Mouse (Mus musculus) E14TG2a.4 (cell line): Measurements from ENCODE around the gene Creb3l4.

ENCODE experiments used
- H3K27me3 ChIP-seq: 2 replicates; pipeline ENCODE4 v1.6.1; 2014; ENCODE audit warnings: low read length, control low read depth; ENCODE audit not compliant: insufficient read depth
- H3K36me3 ChIP-seq: 2 replicates; pipeline ENCODE4 v1.6.1; 2014; ENCODE audit warnings: low read length, control low read depth; ENCODE audit not compliant: insufficient read depth
- H3K4me1 ChIP-seq: replicated peaks from 2 replicates; pipeline ENCODE4 v1.6.1; 2014; ENCODE audit warnings: low read depth, low read length, control low read depth
- H3K4me3 ChIP-seq: replicated peaks from 2 replicates; pipeline ENCODE4 v1.5.1; 2014; ENCODE audit warnings: mild to moderate bottlenecking, low read length
- H3K9me3 ChIP-seq: 2 replicates; pipeline ENCODE4 v1.6.1; 2014; ENCODE audit warnings: low read length, control low read depth
- CTCF ChIP-seq: conservative IDR thresholded peaks from 2 replicates; pipeline ENCODE4 v1.5.1; 2014; ENCODE audit warnings: low read length
- NANOG ChIP-seq: IDR thresholded peaks from 2 replicates; pipeline ENCODE4 v1.6.1; 2014; ENCODE audit warnings: borderline replicate concordance, low read length, mixed read lengths
- POU5F1 ChIP-seq: IDR thresholded peaks from 2 replicates; pipeline ENCODE4 v1.6.1; 2014; ENCODE audit warnings: low read length, borderline replicate concordance

Creb3l4 gene

DNA sequence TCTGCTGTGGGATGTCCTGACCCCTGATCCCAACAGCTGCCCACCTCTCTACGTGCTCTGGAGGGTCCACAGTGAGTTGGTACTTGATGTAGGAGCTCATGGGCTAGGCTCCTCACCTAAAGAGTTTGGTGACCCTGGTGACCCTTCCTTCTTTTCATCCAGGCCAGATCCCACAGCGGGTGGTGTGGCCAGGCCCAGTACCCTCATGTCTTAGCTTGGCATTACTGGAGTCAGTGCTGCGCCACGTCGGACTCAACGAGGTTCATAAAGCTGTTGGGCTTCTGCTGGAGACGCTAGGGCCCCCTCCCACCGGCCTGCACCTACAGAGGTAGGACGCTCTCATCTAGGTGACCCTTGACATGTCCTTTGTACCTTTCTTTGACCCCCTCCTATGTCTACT is 35.9 kb upstream of the Creb3l4 start:
- Histone ChIP-seq H3K36me3 (peaks cover 48% of the 10 kb centered on the region), H3K4me3 (no peak overlapping the region), H3K9me3 (no peaks in the 10 kb centered on the region), H3K4me1 (peaks cover 31% of the 10 kb centered on the region), H3K27me3 (peaks cover 1% of the 10 kb centered on the region; the same call in 1 of the 2 replicates)
- TF ChIP-seq POU5F1 (no peak), NANOG (no peak), CTCF (no peak)

DNA sequence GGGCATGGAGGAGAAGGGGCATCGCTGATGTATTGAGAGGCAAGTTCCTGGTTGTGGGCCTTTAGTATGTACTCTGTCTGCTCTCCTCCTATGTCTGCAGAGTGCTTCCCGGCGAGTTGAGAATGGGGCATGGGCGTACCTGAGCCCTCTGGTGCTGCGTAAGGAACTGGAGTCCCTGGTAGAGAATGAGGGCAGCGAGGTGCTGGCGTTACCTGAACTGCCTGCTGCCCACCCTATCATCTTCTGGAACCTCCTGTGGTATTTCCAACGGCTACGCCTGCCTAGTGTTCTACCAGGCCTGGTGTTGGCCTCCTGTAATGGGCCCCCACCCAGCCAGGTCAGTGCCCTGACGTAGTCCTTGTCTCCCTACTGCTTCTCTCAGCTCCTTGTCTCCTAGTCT is 34.9 kb upstream of the Creb3l4 start:
- Histone ChIP-seq H3K36me3 (peaks cover 48% of the 10 kb centered on the region), H3K4me3 (peak overlapping the region; percentile 61), H3K9me3 (no peaks in the 10 kb centered on the region), H3K4me1 (peaks cover 41% of the 10 kb centered on the region), H3K27me3 (peaks cover 11% of the 10 kb centered on the region)
- TF ChIP-seq POU5F1: no peak
- TF ChIP-seq CTCF: no peak
- TF ChIP-seq NANOG: no peak

DNA sequence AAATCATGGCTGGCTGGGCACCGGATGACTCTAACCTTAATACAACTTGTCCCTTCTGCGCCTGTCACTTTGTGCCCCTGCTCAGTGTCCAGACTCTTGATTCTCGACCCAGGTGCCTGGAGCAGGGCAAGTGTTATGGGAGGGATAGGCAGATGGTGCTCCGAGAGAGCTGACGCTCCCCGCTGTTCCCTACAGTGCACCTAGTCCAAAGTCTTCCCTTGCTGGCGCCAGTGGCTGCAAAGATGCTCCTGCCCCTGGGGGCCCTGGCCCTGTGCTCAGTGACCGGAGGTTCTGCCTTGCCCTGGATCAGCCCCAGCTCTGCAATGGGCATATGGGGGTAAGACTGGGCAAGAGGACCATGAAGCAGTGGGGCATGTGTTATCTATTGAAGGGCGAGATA is 34.5 kb upstream of the Creb3l4 start:
- Histone ChIP-seq H3K4me3 (peak overlapping the region; percentile 61), H3K27me3 (peaks cover 11% of the 10 kb centered on the region), H3K4me1 (peaks cover 43% of the 10 kb centered on the region), H3K36me3 (peaks cover 49% of the 10 kb centered on the region), H3K9me3 (no peaks in the 10 kb centered on the region)
- TF ChIP-seq POU5F1: no peak
- TF ChIP-seq NANOG: no peak
- no peak for TF ChIP-seq CTCF

GRCm38 (mm10) chr3:90276858-90277257 is 33.5 kb upstream of the Creb3l4 start:
- no peak for TF ChIP-seq POU5F1
- H3K27me3 ChIP-seq: peaks cover 11% of the 10 kb centered on the region
- H3K9me3 ChIP-seq: no peaks in the 10 kb centered on the region
- H3K4me1 ChIP-seq: peaks cover 52% of the 10 kb centered on the region
- peak overlapping the region; percentile 61 for H3K4me3 ChIP-seq
- H3K36me3 ChIP-seq: peaks cover 55% of the 10 kb centered on the region

DNA sequence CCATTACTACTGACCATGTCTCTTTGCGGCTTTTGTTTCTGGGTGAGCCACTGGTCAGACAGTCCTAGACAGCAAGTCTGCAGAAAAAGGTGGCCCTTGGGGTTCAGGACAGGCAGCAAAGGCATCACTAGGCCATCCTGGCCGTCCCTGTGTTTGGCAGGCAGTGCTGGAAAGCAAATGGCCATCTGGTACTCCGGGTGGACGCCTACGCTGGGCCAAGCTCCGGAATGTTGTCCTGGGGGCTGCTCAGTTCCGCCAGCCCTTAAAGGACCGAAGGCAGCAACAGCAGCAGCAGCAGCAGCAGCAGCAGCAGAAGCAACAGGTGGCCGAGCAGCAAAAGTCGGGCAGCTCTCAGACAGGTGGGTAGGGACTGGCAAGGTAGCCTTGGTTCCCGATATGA is 32.0 kb upstream of the Creb3l4 start:
- TF ChIP-seq NANOG: no peak
- no peak for TF ChIP-seq POU5F1
- no peak for TF ChIP-seq CTCF
- H3K4me3 ChIP-seq: no peak overlapping the region
- peaks cover 62% of the 10 kb centered on the region for H3K36me3 ChIP-seq
- peaks cover 11% of the 10 kb centered on the region for H3K27me3 ChIP-seq
- peaks cover 62% of the 10 kb centered on the region for H3K4me1 ChIP-seq
- no peaks in the 10 kb centered on the region for H3K9me3 ChIP-seq

DNA sequence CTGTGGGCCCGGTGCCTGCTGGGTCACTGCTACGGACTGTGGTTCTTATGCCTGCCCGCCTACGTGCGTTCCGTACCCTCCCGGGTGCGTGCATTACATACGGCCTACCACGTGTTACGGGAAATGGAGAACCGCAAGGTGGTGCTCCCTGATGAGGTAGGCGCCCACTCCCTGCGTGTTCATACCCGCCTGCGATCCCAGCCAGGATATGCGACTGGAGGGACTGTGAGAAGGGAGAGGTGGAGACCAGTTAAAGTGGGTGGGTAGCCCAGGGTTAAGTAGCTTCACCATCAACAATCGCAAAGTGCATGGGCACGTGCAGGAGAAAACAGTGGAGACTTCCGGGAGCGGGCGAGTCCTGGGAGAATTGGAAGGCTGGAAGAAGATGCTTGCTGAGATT is 30.5 kb upstream of the Creb3l4 start:
- no peaks in the 10 kb centered on the region for H3K9me3 ChIP-seq
- H3K4me1 ChIP-seq: peaks cover 62% of the 10 kb centered on the region
- peaks cover 11% of the 10 kb centered on the region for H3K27me3 ChIP-seq
- H3K4me3 ChIP-seq: peak overlapping the region; percentile 70
- TF ChIP-seq POU5F1: no peak
- no peak for TF ChIP-seq CTCF
- TF ChIP-seq NANOG: no peak
- H3K36me3 ChIP-seq: peaks cover 51% of the 10 kb centered on the region

DNA sequence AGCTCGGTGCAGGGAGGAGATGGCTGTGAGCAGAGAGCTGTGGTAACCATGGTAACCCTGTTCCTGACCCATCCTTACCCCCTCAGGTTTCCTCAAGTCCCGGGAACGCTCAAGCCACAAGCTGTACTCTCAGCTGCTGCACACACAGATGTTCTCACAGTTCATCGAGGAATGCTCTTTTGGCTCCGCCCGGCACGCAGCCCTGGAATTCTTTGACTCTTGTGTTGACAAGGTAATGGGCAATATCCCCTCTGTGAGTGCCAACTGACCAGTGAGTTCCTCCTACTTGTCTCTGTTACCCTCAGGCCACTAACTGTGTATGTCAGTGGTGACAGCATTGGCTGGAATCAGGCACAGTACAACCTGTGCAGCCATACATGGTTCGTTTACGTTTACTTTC is 28.9 kb upstream of the Creb3l4 start:
- Histone ChIP-seq H3K27me3 (peaks cover 11% of the 10 kb centered on the region), H3K4me3 (peak overlapping the region; percentile 20), H3K4me1 (peaks cover 62% of the 10 kb centered on the region), H3K36me3 (peaks cover 39% of the 10 kb centered on the region), H3K9me3 (no peaks in the 10 kb centered on the region)
- no peak for TF ChIP-seq CTCF
- no peak for TF ChIP-seq NANOG
- no peak for TF ChIP-seq POU5F1

DNA sequence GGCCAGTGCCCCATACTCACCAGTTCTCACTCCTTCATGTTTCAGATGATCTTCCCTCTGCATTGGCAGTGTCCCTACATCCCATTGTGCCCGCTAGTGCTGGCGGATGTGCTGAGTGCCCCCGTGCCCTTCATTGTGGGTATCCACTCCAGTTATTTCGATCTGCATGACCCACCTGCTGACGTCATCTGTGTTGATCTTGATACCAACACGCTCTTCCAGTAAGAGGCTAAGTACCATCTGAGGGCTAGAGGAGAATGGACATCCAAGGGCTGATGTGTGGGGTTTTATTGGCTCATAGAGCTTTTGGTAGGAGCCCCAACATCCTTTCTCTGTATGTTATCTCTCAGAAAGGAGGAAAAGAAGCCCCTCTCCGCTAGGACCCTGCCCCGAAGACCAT is 27.5 kb upstream of the Creb3l4 start:
- H3K9me3 ChIP-seq: no peaks in the 10 kb centered on the region
- peaks cover 11% of the 10 kb centered on the region for H3K27me3 ChIP-seq
- peaks cover 32% of the 10 kb centered on the region for H3K36me3 ChIP-seq
- H3K4me1 ChIP-seq: peaks cover 63% of the 10 kb centered on the region
- TF ChIP-seq NANOG: no peak
- TF ChIP-seq CTCF: no peak
- TF ChIP-seq POU5F1: no peak
- H3K4me3 ChIP-seq: no peak overlapping the region

DNA sequence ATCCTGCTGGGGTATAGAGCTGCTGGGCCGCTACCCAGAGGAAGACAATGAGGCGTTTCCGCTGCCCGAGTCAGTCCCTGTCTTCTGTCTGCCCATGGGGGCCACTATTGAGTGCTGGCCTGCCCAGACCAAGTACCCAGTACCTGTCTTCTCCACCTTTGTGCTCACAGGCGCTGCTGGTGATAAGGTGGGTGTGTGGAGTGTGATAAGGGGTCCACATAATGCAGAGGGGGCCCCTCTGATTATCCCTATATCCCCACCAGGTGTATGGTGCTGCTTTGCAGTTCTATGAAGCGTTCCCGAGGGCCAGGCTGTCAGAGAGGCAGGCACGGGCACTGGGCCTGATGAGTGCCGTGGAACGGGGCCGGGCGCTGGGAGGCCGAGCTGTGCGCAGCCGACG is 25.7 kb upstream of the Creb3l4 start:
- Histone ChIP-seq H3K27me3 (peaks cover 7% of the 10 kb centered on the region), H3K36me3 (peaks cover 32% of the 10 kb centered on the region), H3K9me3 (no peaks in the 10 kb centered on the region), H3K4me1 (peaks cover 64% of the 10 kb centered on the region), H3K4me3 (no peak overlapping the region)
- TF ChIP-seq CTCF (no peak), POU5F1 (no peak), NANOG (no peak)
